Mouse (Mus musculus) bone marrow, adult 2 months (tissue): Measurements from ENCODE around the gene Cdk14.

ENCODE experiments used
- CTCF ChIP-seq: fragments of 200-500 bp; IDR thresholded peaks from 2 replicates; pipeline ENCODE4 v1.5.1; 2011; ENCODE audit warnings: low read length, control low read depth; ENCODE audit not compliant: control insufficient read depth, insufficient read depth
- POLR2A ChIP-seq: fragments of 200-500 bp; IDR thresholded peaks from 2 replicates; pipeline ENCODE4 v1.6.1; 2011; ENCODE audit warnings: low read depth, mild to moderate bottlenecking, control low read depth, low read length, borderline replicate concordance; ENCODE audit not compliant: control insufficient read depth

GRCm38 (mm10) chr5:5423723-5424171 lies 3.6 kb upstream of the Cdk14 start:
- TF ChIP-seq POLR2A (no peak), CTCF (no peak)
